Mouse (Mus musculus) heart, adult 2 months (tissue): ENCODE data around the gene Vmn1r235. TPM values are rescaled to one million over a fixed set of nuclear protein-coding genes. Genes with fewer than 3 reads are reported as not detected.
"Not testable (repeated sequence)": the region's sequence is repeated elsewhere in the genome, so short reads cannot be mapped to it uniquely, and the experiment has no call there.

Experiments
- DNase-seq, 2 experiments: peaks; one replicate each; pipeline ENCODE4 v3.0.0; 2021
- H3K27ac ChIP-seq: fragments of 200-600 bp; 2 replicates; pipeline ENCODE4 v1.8.1; 2022
- H3K27me3 ChIP-seq: fragments of 200-500 bp; 2 replicates; pipeline ENCODE4 v1.6.1; 2012; ENCODE audit warnings: mild to moderate bottlenecking, low read length, inconsistent platforms, mixed read lengths; ENCODE audit not compliant: control insufficient read depth, insufficient read depth
- H3K36me3 ChIP-seq: fragments of 200-500 bp; 2 replicates; pipeline ENCODE4 v1.6.1; 2012; ENCODE audit warnings: low read length, inconsistent platforms; ENCODE audit not compliant: control insufficient read depth, insufficient read depth
- H3K4me1 ChIP-seq: fragments of 200-500 bp; 2 replicates; pipeline ENCODE4 v1.6.1; 2011; ENCODE audit warnings: low read length; ENCODE audit not compliant: control insufficient read depth, insufficient read depth
- H3K4me3 ChIP-seq: fragments of 200-600 bp; 2 replicates; pipeline ENCODE4 v1.8.1; 2022
- H3K79me2 ChIP-seq: fragments of 200-500 bp; replicated peaks from 2 replicates; pipeline ENCODE4 v1.6.1; 2012; ENCODE audit warnings: mild to moderate bottlenecking, inconsistent platforms, low read length, moderate library complexity, mixed read lengths; ENCODE audit not compliant: control insufficient read depth, insufficient read depth
- H3K9ac ChIP-seq: fragments of 200-500 bp; 2 replicates; pipeline ENCODE4 v1.6.1; 2012; ENCODE audit warnings: low read depth, mild to moderate bottlenecking, control low read depth, inconsistent platforms, low read length, mixed read lengths
- CTCF ChIP-seq: fragments of 200-600 bp; IDR thresholded peaks from 2 replicates; pipeline ENCODE4 v1.8.1; 2022; ENCODE audit warnings: antibody characterized with exemption, mild to moderate bottlenecking, moderate library complexity
- EP300 ChIP-seq: fragments of 200-500 bp; IDR thresholded peaks from 2 replicates; pipeline ENCODE4 v1.6.1; 2011; ENCODE audit warnings: low read depth, low read length, control low read depth; ENCODE audit not compliant: insufficient read depth
- POLR2A ChIP-seq: fragments of 200-500 bp; IDR thresholded peaks from 2 replicates; pipeline ENCODE4 v1.6.1; 2011; ENCODE audit warnings: mild to moderate bottlenecking, low read depth, low read length, control low read depth; ENCODE audit not compliant: insufficient read depth
- WGBS: fragments of 180-500 bp; shearing (Covaris S2); methylation state at CpG from one replicate; pipeline ENCODE4 v1.1.7; 2018; 5-methylcytosine and 5-hydroxymethylcytosine counted together
- intact Hi-C: fragments of 180-260 bp; cut with DNase I; formaldehyde crosslinking; loops from one replicate; pipeline ENCODE4 v1.15.1; 2025
- long read RNA-seq: library from polyadenylated mRNA; stranded (forward); transcript quantifications from one replicate; pipeline ENCODE4 v2.0.0, GENCODE M21; 2021
- polyA plus RNA-seq: library from polyadenylated mRNA; depleted of rRNA; stranded (reverse); fragments of >200 nt; gene quantifications from 2 replicates; pipeline ENCODE4 v1.2.3, GENCODE M21; 2012; rRNA removed
- total RNA-seq, 2 experiments: library from RNA; stranded (reverse); gene quantifications; 2 replicates each; pipeline ENCODE4 v1.2.3; 2021

Gene Vmn1r235
- total RNA-seq (not detected), polyA plus RNA-seq (not detected in 2 replicates)
- long read RNA-seq: 0 reads

DNA sequence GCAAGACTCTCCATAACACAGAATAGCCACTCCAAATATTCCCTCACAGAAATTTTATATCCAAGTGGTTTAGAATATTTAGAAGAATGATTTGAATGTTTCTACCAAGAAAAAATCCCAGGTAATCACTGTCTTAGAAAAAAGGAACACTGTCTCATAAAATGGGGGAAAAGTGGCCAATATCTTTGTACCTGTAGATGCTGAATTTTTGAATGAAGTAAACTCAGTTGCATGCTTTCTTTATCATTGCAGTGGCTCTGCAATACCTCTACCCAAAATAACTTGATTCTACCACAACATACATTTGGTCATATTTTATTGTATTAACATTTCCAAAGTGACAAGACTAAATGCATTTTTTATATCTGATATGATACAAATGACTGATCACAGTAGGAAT lies at the start of gene Vmn1r235:
TSS of gene Vmn1r235 (plus strand) at position 301 of the 400 bp plus-strand sequence.
- H3K36me3 ChIP-seq: no peaks in the 10 kb centered on the region
- no peak within 1 kb of the TSS for H3K4me3 ChIP-seq
- DNase-seq: no peak
- intact Hi-C loops: no loop called here
- H3K27me3 ChIP-seq: no peaks in the 10 kb centered on the region
- no peak within 1 kb of the TSS for H3K9ac ChIP-seq
- no peaks in the 10 kb centered on the region for H3K79me2 ChIP-seq
- no peaks in the 10 kb centered on the region for H3K4me1 ChIP-seq
- no peak for TF ChIP-seq EP300
- no peak for TF ChIP-seq CTCF
- no peak for TF ChIP-seq POLR2A
- H3K27ac ChIP-seq: no peak within 1 kb of the TSS

DNA sequence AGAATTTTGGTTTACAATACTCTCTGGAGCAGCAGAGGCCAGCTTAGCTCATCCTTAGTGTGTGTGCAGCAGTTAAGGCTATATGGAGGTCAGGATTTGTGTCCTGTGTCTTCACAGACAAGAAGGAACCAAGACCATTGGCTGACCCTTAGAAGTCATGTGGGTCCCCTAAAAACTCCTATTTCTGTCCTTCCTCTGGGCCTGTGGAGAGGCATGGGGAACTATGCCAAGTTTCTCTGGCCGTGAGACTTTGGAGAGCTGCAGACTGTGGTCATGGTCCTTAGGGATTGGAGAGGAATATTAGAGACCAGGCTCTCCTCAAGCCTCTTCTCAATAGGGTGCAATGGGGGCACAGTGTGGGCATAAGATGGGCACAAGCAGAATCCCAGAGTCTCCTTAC lies 45.1 kb upstream of the Vmn1r235 start:
- H3K9ac ChIP-seq, H3K27ac ChIP-seq, H3K4me3 ChIP-seq, H3K27me3 ChIP-seq, intact Hi-C loops, H3K4me1 ChIP-seq, H3K36me3 ChIP-seq, H3K79me2 ChIP-seq: not testable (repeated sequence)
- 40% methylated on average over 1 of the region's 1 CpGs for WGBS
- DNase-seq: peak in 1 of 2 experiments; percentile 29

DNA sequence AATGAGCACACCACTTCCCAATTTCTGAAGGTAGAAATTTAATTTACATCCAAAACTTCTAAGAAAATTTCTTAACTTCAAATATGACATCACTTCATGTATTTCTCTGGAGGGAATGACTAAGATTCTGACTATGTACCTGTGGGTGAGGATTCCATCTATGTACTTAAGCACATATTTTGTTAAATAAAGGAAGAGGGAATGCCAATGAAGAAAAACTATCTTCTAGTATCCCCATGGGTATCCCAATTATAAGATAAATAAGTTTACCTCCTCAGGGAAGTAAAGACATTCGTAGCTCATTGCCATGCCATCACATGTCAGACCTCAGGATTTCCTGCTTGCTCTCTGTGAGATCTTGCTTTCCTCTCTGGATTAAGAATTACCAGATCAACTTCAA lies 30.4 kb upstream of the Vmn1r235 start, which contains the start of gene Vmn1r234:
TSS of gene Vmn1r234 (plus strand) at position 301 of the 400 bp plus-strand sequence.
- no peaks in the 10 kb centered on the region for H3K36me3 ChIP-seq
- WGBS: 47% methylated on average over 1 of the region's 1 CpGs

DNA sequence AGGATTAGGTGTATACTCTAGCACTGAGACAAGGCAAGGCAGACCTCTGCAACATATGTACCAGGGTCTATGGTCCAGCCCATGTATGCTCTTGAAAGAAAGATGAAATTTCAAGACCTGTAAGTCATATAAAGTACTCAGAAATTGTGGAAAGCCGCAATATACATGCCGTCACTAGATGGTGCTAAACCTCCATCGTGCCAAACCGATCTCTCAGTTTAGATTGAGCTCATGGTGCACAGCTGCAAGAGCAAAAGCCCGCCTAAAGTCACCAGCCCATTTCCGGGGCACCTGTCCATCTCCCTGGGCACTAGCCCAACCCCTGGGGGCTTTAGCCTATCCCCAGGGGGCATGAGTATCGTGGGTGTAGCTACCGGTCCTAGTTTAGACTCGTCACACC lies 24.6 kb upstream of the Vmn1r235 start:
- intact Hi-C loops: loop anchor here (5.0 to 10.0 kb wide), 2 partner anchors 303 to 346 kb away; partner anchors contain the start of gene Zfp52
- peak; percentile 15 to 43 for DNase-seq
- no peaks in the 10 kb centered on the region for H3K36me3 ChIP-seq
- no peaks in the 10 kb centered on the region for H3K27me3 ChIP-seq
- WGBS: 28% methylated on average over 9 of the region's 9 CpGs
- H3K79me2 ChIP-seq: no peaks in the 10 kb centered on the region
- no peak overlapping the region for H3K9ac ChIP-seq
- H3K4me1 ChIP-seq: no peaks in the 10 kb centered on the region
- H3K27ac ChIP-seq: no peak overlapping the region
- no peak overlapping the region for H3K4me3 ChIP-seq
- TF ChIP-seq CTCF: peak; percentile 72
- TF ChIP-seq EP300: no peak

More for the DNA sequence above, 30.4 kb upstream of the Vmn1r235 start, which contains the start of gene Vmn1r234:
- TF ChIP-seq POLR2A: no peak
- no peak for TF ChIP-seq EP300
- TF ChIP-seq CTCF: no peak
- intact Hi-C loops: no loop called here
- H3K4me3 ChIP-seq: no peak within 1 kb of the TSS
- DNase-seq: no peak
- H3K9ac ChIP-seq: no peak within 1 kb of the TSS
- no peaks in the 10 kb centered on the region for H3K27me3 ChIP-seq
- no peaks in the 10 kb centered on the region for H3K4me1 ChIP-seq
- H3K27ac ChIP-seq: no peak within 1 kb of the TSS
- H3K79me2 ChIP-seq: no peaks in the 10 kb centered on the region

DNA sequence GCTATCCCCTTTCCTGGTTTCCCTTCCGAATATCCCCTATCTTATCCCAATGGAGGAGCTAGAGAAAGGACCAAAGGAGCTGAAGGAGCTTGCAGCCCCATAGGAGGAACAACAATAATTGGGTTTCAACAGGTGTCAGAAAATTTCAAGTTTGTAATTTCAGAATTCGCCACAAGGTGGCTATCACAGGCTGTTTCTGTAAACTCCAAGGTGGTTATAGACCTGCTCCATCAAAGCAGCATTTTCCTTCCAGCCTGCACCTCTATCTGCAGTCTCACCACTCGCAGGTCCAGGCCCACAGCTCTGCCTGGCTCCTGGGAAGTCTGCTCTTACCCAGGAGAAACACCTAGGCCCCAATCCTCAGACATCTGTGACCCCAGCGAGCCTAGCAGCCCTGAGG lies 15.9 kb downstream of the Vmn1r235 start:
- WGBS: 12% methylated on average over 4 of the region's 4 CpGs
- no peaks in the 10 kb centered on the region for H3K79me2 ChIP-seq
- TF ChIP-seq EP300 (no peak), POLR2A (no peak), CTCF (peak; percentile 78)
- H3K27me3 ChIP-seq: no peaks in the 10 kb centered on the region
- intact Hi-C loops: loop anchor here (1.0 to 10.0 kb wide), 4 partner anchors 113 to 243 kb away; partner anchors contain the start of gene Zfp677
- H3K27ac ChIP-seq: no peak overlapping the region
- H3K4me1 ChIP-seq: no peaks in the 10 kb centered on the region
- no peak overlapping the region for H3K9ac ChIP-seq
- H3K4me3 ChIP-seq: no peak overlapping the region
- no peaks in the 10 kb centered on the region for H3K36me3 ChIP-seq
- DNase-seq: peak; percentile 4 to 17

DNA sequence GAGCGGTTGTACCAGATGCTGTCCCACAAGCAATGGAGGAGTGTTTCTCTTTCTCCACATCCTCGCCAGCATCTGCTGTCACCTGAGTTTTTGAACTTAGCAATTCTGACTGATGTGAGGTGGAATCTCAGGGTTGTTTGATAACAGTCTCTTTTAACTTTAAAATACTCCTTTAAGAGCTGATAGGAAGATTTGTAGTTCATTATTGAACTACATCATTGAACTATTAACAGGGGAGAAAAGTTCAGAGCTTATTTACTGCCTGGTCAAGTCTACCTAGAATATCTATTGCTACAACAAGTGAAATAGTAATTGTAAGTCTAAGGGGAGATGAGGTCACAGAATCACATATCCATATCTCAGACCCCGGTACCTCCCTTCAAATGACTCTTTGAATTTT lies 26.4 kb downstream of the Vmn1r235 start, which contains the start of gene Vmn1r236:
TSS of gene Vmn1r236 (plus strand) at position 301 of the 400 bp plus-strand sequence.
- H3K79me2 ChIP-seq: no peaks in the 10 kb centered on the region
- no peak within 1 kb of the TSS for H3K27ac ChIP-seq
- 72% methylated on average over 3 of the region's 3 CpGs for WGBS
- no peaks in the 10 kb centered on the region for H3K27me3 ChIP-seq
- no peak within 1 kb of the TSS for H3K9ac ChIP-seq
- no peak for DNase-seq
- no peak within 1 kb of the TSS for H3K4me3 ChIP-seq
- no peak for TF ChIP-seq EP300
- TF ChIP-seq POLR2A: no peak
- TF ChIP-seq CTCF: no peak
- H3K4me1 ChIP-seq: no peaks in the 10 kb centered on the region
- intact Hi-C loops: no loop called here
- no peaks in the 10 kb centered on the region for H3K36me3 ChIP-seq
